Mouse (Mus musculus): Measurements from ENCODE around the gene Itga1.
A peak's percentile ranks its signal among the peaks of the same experiment; 100 is the strongest.

- TF ChIP-seq CTCF (IDR thresholded peaks at IDR 0.05): no peak
- TF ChIP-seq EP300 (IDR thresholded peaks at IDR 0.05): peak; percentile 29
These were observed 11.4 kb downstream of the Itga1 start, which contains the start of gene Pelo for GRCm38 (mm10) chr13:115090069-115090976.
